ENCODE assay signal across 8 mouse cellular contexts in genomic region chr10:78464201-78464791, GRCm38 (mm10). TPM values are rescaled to one million over a fixed set of nuclear protein-coding genes. Genes with fewer than 3 reads are reported as not detected.
DNase-seq lines count a peak whose midpoint lies in the region; ATAC-seq and TF ChIP-seq lines count a peak whose summit lies in the region.

No protein-coding gene starts in this region.

- POLR2A ChIA-PET in Patski (lab: Charles Lee) = no interaction called here

- H3K9ac ChIP-seq in kidney, postnatal 0 days (ENCODE audit: low read depth, low read length) = peak overlapping the region; percentile 79
- H3K9ac ChIP-seq in forebrain, embryonic 14.5 days (ENCODE audit: low read length) = peak overlapping the region; percentile 74

- in situ Hi-C loops in Patski (cut with MboI; ENCODE audit: low pct_unique_long_range_greater_than_20kb) = no loop called here

- H3K4me1 ChIP-seq in kidney, postnatal 0 days (replicated peaks; ENCODE audit: insufficient read depth, low read length) = peaks cover 8% of the 10 kb centered on the region; the same call in 1 of the 2 replicates
- peaks cover 7% of the 10 kb centered on the region; the same call in 1 of the 2 replicates for H3K4me1 ChIP-seq in forebrain, embryonic 14.5 days (ENCODE audit: control insufficient read depth, insufficient read depth, low read length)

- H3K9me3 ChIP-seq in kidney, postnatal 0 days (replicated peaks; ENCODE audit: low read length) = no peaks in the 10 kb centered on the region
- no peaks in the 10 kb centered on the region for H3K9me3 ChIP-seq in forebrain, embryonic 14.5 days (replicated peaks; ENCODE audit: control insufficient read depth, low read length)

- H3K4me2 ChIP-seq in kidney, postnatal 0 days (ENCODE audit: low read length) = peak overlapping the region; percentile 99
- H3K4me2 ChIP-seq in forebrain, embryonic 14.5 days (ENCODE audit: low read length) = peak overlapping the region; percentile 98

- H3K27me3 ChIP-seq in kidney, postnatal 0 days (ENCODE audit: insufficient read depth, low read length) = no peaks in the 10 kb centered on the region
- H3K27me3 ChIP-seq in Patski = no peaks in the 10 kb centered on the region
- H3K27me3 ChIP-seq in forebrain, embryonic 14.5 days (replicated peaks; ENCODE audit: control insufficient read depth, insufficient read depth, low read length) = no peaks in the 10 kb centered on the region

- no peak for TF ChIP-seq CTCF in kidney, postnatal 0 days (IDR thresholded peaks at IDR 0.05; ENCODE audit: low read depth)
- TF ChIP-seq CTCF in Patski (IDR thresholded peaks at IDR 0.05) = no peak

- CTCF ChIA-PET in Patski (lab: Charles Lee) = interaction anchor here (0.8 to 1.2 kb wide), 3 partner anchors 9 to 110 kb away, joined by 3 read pairs; partner anchors contain the start of gene Ilvbl

- H3K4me3 ChIP-seq in kidney, postnatal 0 days (replicated peaks; ENCODE audit: low read depth, low read length) = peak overlapping the region; percentile 69
- peak overlapping the region; percentile 59 for H3K4me3 ChIP-seq in forebrain, embryonic 14.5 days (ENCODE audit: low read depth, low read length)
- peak overlapping the region; percentile 91 for H3K4me3 ChIP-seq in macrophage (ENCODE audit: inconsistent target)

- WGBS in kidney, postnatal 0 days = 1% methylated on average over 32 of the region's 32 CpGs
- WGBS in forebrain, embryonic 14.5 days = 2% methylated on average over 32 of the region's 32 CpGs
- WGBS in macrophage (ENCODE audit: missing documents) = 2% methylated on average over 29 of the region's 32 CpGs

- peak overlapping the region; percentile 83 for H3K27ac ChIP-seq in kidney, postnatal 0 days
- no peak overlapping the region for H3K27ac ChIP-seq in forebrain, embryonic 14.5 days (ENCODE audit: low read depth, low read length)
- peak overlapping the region; percentile 78 for H3K27ac ChIP-seq in macrophage

- DNase-seq in kidney, postnatal 0 days (ENCODE audit: low spot score) = no peak
- no peak for DNase-seq in kidney, postnatal 10 days
- no peak for DNase-seq in Patski (ENCODE audit: low read depth, low spot score)
- peak; percentile 23 for DNase-seq in forebrain, embryonic 14.5 days (ENCODE audit: low spot score)
- DNase-seq in spleen, postnatal 10 days (ENCODE audit: low spot score in 2 of 2) = no peak
- DNase-seq in ovary, postnatal 36 days (ENCODE audit: low spot score) = no peak
- no peak for DNase-seq in ovary, adult 18-20 months (ENCODE audit: low spot score)

- H3K36me3 ChIP-seq in kidney, postnatal 0 days (ENCODE audit: insufficient read depth, low read length) = no peaks in the 10 kb centered on the region
- no peaks in the 10 kb centered on the region for H3K36me3 ChIP-seq in forebrain, embryonic 14.5 days (ENCODE audit: control insufficient read depth, insufficient read depth, low read length)
- no peaks in the 10 kb centered on the region for H3K36me3 ChIP-seq in macrophage (ENCODE audit: inconsistent target)

- peaks cover 54% of the 10 kb centered on the region for H3K79me2 ChIP-seq in macrophage (ENCODE audit: inconsistent target)

- peak; percentile 9; the same call in 1 of the 2 replicates for ATAC-seq in kidney, postnatal 0 days (replicated peaks; ENCODE audit: low FRiP score, low read depth)
- peak; percentile 14 for ATAC-seq in Patski
- ATAC-seq in forebrain, embryonic 14.5 days = peak; percentile 64

RNA-seq across cellular contexts. Expression of gene Pdxk, which starts 0.5 kb away (rescaled TPM):
- 24.0 and 25.2 TPM in 2 replicates for polyA plus RNA-seq in kidney, postnatal 0 days (2015; fragmentation: Nextera tagmentation; extraction: Ambion mirVana)
- polyA plus RNA-seq in Patski (2021) = 24.8 TPM
- polyA plus RNA-seq in forebrain, embryonic 14.5 days (2014; fragmentation: Nextera tagmentation; extraction: Ambion mirVana) = 8.1 and 9.2 TPM in 2 replicates
- total RNA-seq in macrophage (2018; cell fraction: chromatin; rRNA removed) = 100 to 1,000 TPM in 5 of 26 experiments, 10 to 100 TPM in 18, 1 to 10 TPM in 3; 5.2 to 163 (median 28.1) TPM
- 100 to 1,000 TPM in 25 of 26 experiments, 10 to 100 TPM in 1; 79.3 to 334 (median 151) TPM for total RNA-seq in macrophage (2018; cell fraction: cytosol; rRNA removed)
- 100 to 1,000 TPM in 9 of 26 experiments, 10 to 100 TPM in 17; 27.6 to 223 (median 87.2) TPM for total RNA-seq in macrophage (2018; cell fraction: nucleus; rRNA removed)
- 172 to 209 TPM (median 200 TPM) in 3 replicates for polyA plus RNA-seq in macrophage (2018)

RNA-seq across cellular contexts. Expression of gene Cstb, which starts 38.8 kb away (rescaled TPM):
- 402 and 433 TPM in 2 replicates for polyA plus RNA-seq in kidney, postnatal 0 days (2015; fragmentation: Nextera tagmentation; extraction: Ambion mirVana)
- polyA plus RNA-seq in Patski (2021) = 418 TPM
- polyA plus RNA-seq in forebrain, embryonic 14.5 days (2014; fragmentation: Nextera tagmentation; extraction: Ambion mirVana) = 119 and 142 TPM in 2 replicates
- 10 to 100 TPM; 13.6 to 78.0 (median 27.4) TPM for total RNA-seq in macrophage (2018; cell fraction: chromatin; rRNA removed)
- total RNA-seq in macrophage (2018; cell fraction: cytosol; rRNA removed) = 1,000 to 10,000 TPM; 1,179 to 1,787 (median 1,377) TPM
- 100 to 1,000 TPM in 24 of 26 experiments, 10 to 100 TPM in 2; 88.7 to 281 (median 189) TPM for total RNA-seq in macrophage (2018; cell fraction: nucleus; rRNA removed)
- 1,283 to 1,841 TPM (median 1,659 TPM) in 3 replicates for polyA plus RNA-seq in macrophage (2018)

RNA-seq across cellular contexts. Expression of gene Rrp1, which starts 51.5 kb away (rescaled TPM):
- 232 and 262 TPM in 2 replicates for polyA plus RNA-seq in kidney, postnatal 0 days (2015; fragmentation: Nextera tagmentation; extraction: Ambion mirVana)
- polyA plus RNA-seq in Patski (2021) = 297 TPM
- 251 and 315 TPM in 2 replicates for polyA plus RNA-seq in forebrain, embryonic 14.5 days (2014; fragmentation: Nextera tagmentation; extraction: Ambion mirVana)
- total RNA-seq in macrophage (2018; cell fraction: chromatin; rRNA removed) = 100 to 1,000 TPM; 108 to 308 (median 161) TPM
- 100 to 1,000 TPM in 22 of 26 experiments, 10 to 100 TPM in 4; 85.9 to 140 (median 115) TPM for total RNA-seq in macrophage (2018; cell fraction: cytosol; rRNA removed)
- total RNA-seq in macrophage (2018; cell fraction: nucleus; rRNA removed) = 100 to 1,000 TPM in 21 of 26 experiments, 10 to 100 TPM in 5; 89.5 to 176 (median 115) TPM
- polyA plus RNA-seq in macrophage (2018) = 115 to 224 TPM (median 150 TPM) in 3 replicates

RNA-seq across cellular contexts. Expression of gene Olfr1358, which starts 52.9 kb away (rescaled TPM):
- polyA plus RNA-seq in kidney, postnatal 0 days (2015; fragmentation: Nextera tagmentation; extraction: Ambion mirVana) = not detected in 2 replicates
- polyA plus RNA-seq in Patski (2021) (not detected), macrophage (2018) (not detected in 3 replicates)
- polyA plus RNA-seq in forebrain, embryonic 14.5 days (2014; fragmentation: Nextera tagmentation; extraction: Ambion mirVana) = not detected in 2 replicates
- under 1 TPM in 1 of 26 experiments, not detected in 25; 0.83 TPM for total RNA-seq in macrophage (2018; cell fraction: chromatin; rRNA removed)
- total RNA-seq in macrophage (2018; cell fraction: cytosol; rRNA removed) = not detected
- not detected for total RNA-seq in macrophage (2018; cell fraction: nucleus; rRNA removed)

Comparison
In these comparisons a context has a peak if more than half of its experiments do, and no peak if none do; other contexts are left out.
1. ATAC-seq: peak in every context shown above with its lines; median percentile 64 in forebrain, embryonic 14.5 days; 14 in Patski; 9 in kidney, postnatal 0 days.